Mouse (Mus musculus) layer of hippocampus, adult 9-11 months (tissue): Measurements from ENCODE around the gene Tmem92.
A peak's percentile ranks its signal among the peaks of the same experiment; 100 is the strongest.

Experiments used
- DNase-seq: peaks from one replicate; pipeline ENCODE4 v3.0.0; 2022

Gene Tmem92

GRCm38 (mm10) chr11:94727306-94727705 lies 55.2 kb downstream of the Tmem92 start:
- peak; percentile 52 for DNase-seq
